Mouse (Mus musculus): Measurements from ENCODE around the gene Hcfc1.

Hcfc1 gene

DNA sequence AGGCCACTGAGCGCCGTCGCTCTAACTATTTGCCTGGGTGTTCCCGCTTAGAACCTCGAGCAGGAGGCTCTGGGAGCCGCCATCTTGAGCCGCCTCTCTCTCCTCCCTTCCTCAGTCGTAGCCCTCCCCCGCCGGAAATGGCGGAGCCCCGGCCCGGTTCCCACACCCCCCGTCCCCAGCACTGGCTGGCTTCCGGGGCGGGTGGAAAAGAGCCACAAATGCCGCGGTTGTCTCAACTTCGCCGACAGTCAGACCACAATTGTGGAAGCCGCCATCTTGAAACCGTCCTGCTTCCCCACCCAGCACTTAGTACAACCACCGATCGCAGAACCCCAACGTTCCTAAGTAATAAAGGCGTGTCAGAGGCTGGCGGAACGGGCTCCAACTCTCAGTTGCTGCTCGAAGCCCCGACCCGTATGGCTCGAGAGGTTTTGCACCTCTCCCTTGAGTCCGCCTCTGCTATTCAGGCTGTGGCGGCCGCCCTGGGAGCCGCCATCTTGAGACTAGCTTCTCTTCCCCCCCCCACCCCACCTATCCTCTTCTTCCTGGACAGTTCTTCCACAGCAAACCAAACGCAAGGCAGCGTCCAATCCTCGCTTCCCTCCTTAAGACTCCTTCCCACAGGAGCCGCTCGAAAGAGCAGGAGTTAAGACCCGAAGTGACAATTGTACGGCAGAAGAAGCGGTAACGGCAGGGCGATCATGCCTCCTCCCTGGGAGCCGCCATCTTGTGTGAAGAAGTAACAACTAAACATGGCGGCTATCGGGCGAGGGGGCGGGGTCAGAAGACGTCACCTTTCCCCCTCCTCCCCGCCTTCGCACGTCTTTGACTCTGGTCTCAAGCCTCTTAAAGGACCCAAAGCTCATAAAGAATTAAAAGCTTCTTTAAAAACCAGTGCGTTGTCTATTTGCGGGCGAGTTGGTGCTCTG is at the start of gene Hcfc1:
Hcfc1 (minus strand) TSS at position 110 of the 929 bp plus-strand sequence.
- DNase-seq: peak; percentile 93

DNA sequence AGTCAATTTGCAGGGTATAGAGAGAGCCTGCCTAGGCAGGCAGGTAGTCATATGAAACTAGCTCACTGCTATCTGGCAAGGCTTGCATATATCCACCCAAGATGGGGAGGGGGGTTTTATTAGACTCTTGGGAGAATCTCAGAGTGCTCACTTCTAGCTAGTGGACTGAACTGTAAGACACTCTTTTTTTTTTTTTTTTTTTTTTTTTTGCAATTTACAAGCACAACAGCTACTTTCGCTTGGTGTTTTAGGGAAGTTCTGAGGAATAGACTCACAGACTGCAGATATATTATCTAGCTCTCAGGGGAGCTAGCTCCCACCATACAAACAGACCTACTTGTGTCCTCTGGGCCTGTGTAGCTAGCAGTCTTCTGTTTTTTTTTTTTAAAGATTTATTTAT is 48.4 kb upstream of the Hcfc1 start:
- DNase-seq: no peak

- DNase-seq: no peak
Measured at GRCm38 (mm10) chrX:74008063-74008462, 41.9 kb upstream of the Hcfc1 start.

GRCm38 (mm10) chrX:74006401-74006800 is 40.2 kb upstream of the Hcfc1 start:
- no peak for DNase-seq

GRCm38 (mm10) chrX:74003644-74004043 is 37.5 kb upstream of the Hcfc1 start:
- no peak for DNase-seq

- no peak for DNase-seq
Measured at GRCm38 (mm10) chrX:74001024-74001423, 34.9 kb upstream of the Hcfc1 start.

- peak; percentile 43 for DNase-seq
Measured at GRCm38 (mm10) chrX:73998911-73999869, 33.0 kb upstream of the Hcfc1 start.

DNA sequence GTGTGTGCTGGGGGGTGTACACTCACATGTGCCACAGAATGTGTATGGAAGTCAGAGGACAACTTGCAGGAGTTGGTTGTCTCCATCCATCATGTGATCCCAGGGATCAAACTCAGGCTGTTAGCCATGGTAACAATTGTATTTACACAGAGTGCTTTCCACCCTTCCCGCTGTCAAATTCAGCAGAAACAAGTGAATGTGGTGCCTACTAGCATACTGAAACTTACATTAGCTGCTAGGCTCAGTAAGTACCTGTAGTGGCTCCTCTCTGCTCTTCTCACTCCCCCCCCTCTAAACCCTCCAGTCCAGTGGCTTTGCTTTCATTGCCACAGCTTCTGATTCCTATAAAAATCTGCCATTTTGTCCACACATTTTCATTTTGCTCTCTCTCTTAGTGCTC is 11.6 kb upstream of the Hcfc1 start:
- no peak for DNase-seq

- DNase-seq: no peak
Measured at GRCm38 (mm10) chrX:73976283-73976682, 10.1 kb upstream of the Hcfc1 start.

GRCm38 (mm10) chrX:73972774-73973173 is 6.6 kb upstream of the Hcfc1 start:
- DNase-seq: no peak

- DNase-seq: no peak
Measured at GRCm38 (mm10) chrX:73970781-73971180, 4.6 kb upstream of the Hcfc1 start.

- no peak for DNase-seq
Measured at GRCm38 (mm10) chrX:73969729-73970128, 3.6 kb upstream of the Hcfc1 start.

GRCm38 (mm10) chrX:73969167-73969566 is 3.0 kb upstream of the Hcfc1 start:
- no peak for DNase-seq

- peak; percentile 93 for DNase-seq
Measured at GRCm38 (mm10) chrX:73967177-73968075, 1.3 kb upstream of the Hcfc1 start.

DNA sequence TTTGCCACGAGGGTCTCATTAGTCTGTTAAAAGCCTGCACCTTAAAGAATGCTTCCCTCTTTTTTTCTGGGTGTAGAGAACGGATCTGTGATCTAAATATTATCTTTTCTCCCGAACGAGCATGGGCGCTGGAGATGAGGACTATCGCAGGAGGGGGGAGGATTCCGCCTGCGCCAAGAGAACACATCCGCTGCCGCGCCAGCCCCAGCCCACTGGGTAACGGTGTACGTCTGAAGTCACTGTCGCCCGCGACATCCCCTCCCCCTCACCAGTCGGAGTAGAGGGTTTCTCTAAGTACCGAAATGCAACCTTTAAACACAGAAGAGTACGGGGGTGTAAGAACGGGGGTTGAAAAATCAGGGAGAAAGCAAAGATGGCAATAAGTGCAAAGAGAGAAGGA is 850 bp downstream of the Hcfc1 start:
- peak; percentile 58 for DNase-seq

- DNase-seq: peak; percentile 10
Measured at GRCm38 (mm10) chrX:73964363-73964762, 1.8 kb downstream of the Hcfc1 start.

- DNase-seq: no peak
Measured at GRCm38 (mm10) chrX:73954988-73955387, 11.2 kb downstream of the Hcfc1 start.

DNA sequence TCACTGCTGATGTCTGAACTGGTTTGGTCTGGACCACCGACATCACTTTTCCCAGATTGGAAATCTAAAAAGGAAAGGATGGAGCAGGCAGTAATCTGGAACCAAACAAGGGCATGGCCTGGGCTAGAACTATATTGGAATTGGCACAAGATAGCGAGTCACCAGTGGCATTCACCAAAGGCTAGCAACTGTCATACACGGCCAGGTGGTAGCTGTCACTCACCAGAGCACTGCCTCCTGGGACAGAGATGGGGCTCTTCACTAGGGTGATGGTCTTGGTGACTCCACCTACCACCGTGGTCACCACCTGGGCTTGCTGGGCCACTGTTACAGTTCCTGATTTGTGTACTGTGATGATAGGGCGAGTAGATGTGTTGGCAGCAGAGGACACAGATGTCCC is 13.6 kb downstream of the Hcfc1 start:
- no peak for DNase-seq

- DNase-seq: no peak
Measured at GRCm38 (mm10) chrX:73949341-73949740, 16.8 kb downstream of the Hcfc1 start.

DNA sequence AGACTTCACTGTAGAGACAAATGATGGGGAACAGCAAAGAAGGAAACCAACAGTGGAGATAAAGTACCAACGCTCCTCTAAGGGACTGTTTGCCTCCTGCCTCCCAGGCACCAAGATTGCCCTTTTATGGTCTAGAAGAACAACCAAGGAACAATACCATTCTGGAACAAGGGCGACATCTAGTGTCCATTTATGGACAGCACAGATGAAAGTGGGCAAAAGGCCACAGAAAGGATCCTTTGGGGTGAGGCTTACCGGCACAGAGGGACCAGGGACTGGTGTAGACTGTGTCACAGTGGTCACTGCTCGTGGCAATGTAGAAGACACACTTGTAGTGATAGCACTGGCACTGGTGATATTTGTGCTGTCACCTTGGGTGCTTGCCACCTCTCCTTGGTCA is 17.5 kb downstream of the Hcfc1 start:
- peak; percentile 62 for DNase-seq

DNA sequence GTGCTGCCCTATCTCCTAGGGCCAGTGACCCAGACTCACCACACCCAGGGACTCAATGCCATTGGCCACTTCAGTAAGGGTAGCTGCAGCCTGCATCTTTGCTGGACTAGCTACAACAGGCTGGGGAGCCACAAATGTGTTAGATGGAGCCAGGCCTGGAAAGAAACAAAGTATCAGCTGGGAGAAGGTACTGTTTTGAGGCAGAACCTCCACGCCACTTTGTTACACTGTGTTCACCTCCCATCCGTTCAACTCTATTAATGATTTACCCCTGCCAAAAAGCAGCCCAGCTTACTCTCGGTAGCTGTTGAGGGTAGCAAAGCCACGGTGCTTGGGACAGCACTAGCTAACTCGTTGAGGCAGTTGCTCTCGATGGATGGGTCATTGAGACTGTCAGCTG is 19.3 kb downstream of the Hcfc1 start:
- DNase-seq: no peak

DNA sequence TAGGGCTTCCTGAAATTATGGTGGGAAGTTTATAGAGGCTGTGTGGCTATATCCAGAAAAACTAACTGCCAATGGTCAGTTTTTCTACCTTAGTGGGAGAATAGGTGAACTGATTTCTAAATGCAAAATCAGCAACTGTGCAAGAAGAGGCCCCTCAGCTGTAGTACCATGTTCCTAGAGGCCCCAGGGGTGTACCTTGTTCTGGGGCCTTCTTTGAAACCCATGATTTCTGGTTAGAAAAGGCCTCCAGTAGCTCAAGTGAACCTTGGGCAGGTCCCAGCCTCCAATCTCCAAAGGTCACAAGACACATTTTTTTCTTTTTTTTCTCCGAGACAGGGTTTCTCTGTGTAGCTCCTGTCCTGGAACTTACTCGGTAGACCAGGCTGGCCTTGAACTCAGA is 23.9 kb downstream of the Hcfc1 start:
- no peak for DNase-seq
